Mouse (Mus musculus): ENCODE measurements around the gene Gtpbp1. TPM values are rescaled to one million over a fixed set of nuclear protein-coding genes. Genes with fewer than 3 reads are reported as not detected.
"Not testable (repeated sequence)": the region's sequence is repeated elsewhere in the genome, so short reads cannot be mapped to it uniquely, and the experiment has no call there.

Gtpbp1 gene
- polyA plus RNA-seq, 1 experiment from 2014 or later, result 23.7 TPM

GRCm38 (mm10) chr15:79664666-79665065, 26.0 kb upstream of the Gtpbp1 start:
- no peak overlapping the region for H3K4me3 ChIP-seq
- no peaks in the 10 kb centered on the region for H3K9me3 ChIP-seq (replicated peaks)
- ATAC-seq (replicated peaks; ENCODE audit: insufficient number of reproducible peaks, insufficient read depth, low FRiP score, low read depth), result no peak
- H3K36me3 ChIP-seq, result no peaks in the 10 kb centered on the region; the same call in 1 of the 2 replicates
- H3K4me1 ChIP-seq (replicated peaks), result peaks cover 31% of the 10 kb centered on the region
- H3K9ac ChIP-seq, result no peak overlapping the region
- no peak overlapping the region for H3K27ac ChIP-seq
- 84% methylated on average over 8 of the region's 8 CpGs for WGBS
- no peaks in the 10 kb centered on the region for H3K27me3 ChIP-seq
- H3K4me2 ChIP-seq, result no peak overlapping the region

GRCm38 (mm10) chr15:79669195-79669594, 21.4 kb upstream of the Gtpbp1 start:
- Histone ChIP-seq H3K4me2 (no peak overlapping the region), H3K9me3 (replicated peaks) (no peaks in the 10 kb centered on the region), H3K9ac (peak overlapping the region; percentile 21; the same call in 1 of the 2 replicates), H3K27ac (peak overlapping the region; percentile 42; the same call in 1 of the 2 replicates), H3K36me3 (peaks cover 25% of the 10 kb centered on the region), H3K27me3 (no peaks in the 10 kb centered on the region), H3K4me1 (replicated peaks) (peaks cover 37% of the 10 kb centered on the region), H3K4me3 (no peak overlapping the region)
- 62% methylated on average over 10 of the region's 10 CpGs for WGBS
- 0 out of 2 replicates have a peak, but pooled peaks have one; percentile 23 for ATAC-seq (replicated peaks; ENCODE audit: insufficient number of reproducible peaks, insufficient read depth, low FRiP score, low read depth)

GRCm38 (mm10) chr15:79670249-79670971, 20.2 kb upstream of the Gtpbp1 start, which contains the start of gene Tomm22:
TSS of gene Tomm22 (plus strand) at chr15:79670861.
- H3K9me3 ChIP-seq (replicated peaks), result no peaks in the 10 kb centered on the region
- peak within 1 kb of the TSS; percentile 83 for H3K4me2 ChIP-seq
- H3K27me3 ChIP-seq, result no peaks in the 10 kb centered on the region
- peak within 1 kb of the TSS; percentile 96 for H3K4me3 ChIP-seq
- H3K9ac ChIP-seq, result peak within 1 kb of the TSS; percentile 92
- ATAC-seq (replicated peaks; ENCODE audit: insufficient number of reproducible peaks, insufficient read depth, low FRiP score, low read depth), result peak; percentile 90
- peak within 1 kb of the TSS; percentile 63 for H3K27ac ChIP-seq
- peaks cover 37% of the 10 kb centered on the region for H3K4me1 ChIP-seq (replicated peaks)
- H3K36me3 ChIP-seq, result peaks cover 37% of the 10 kb centered on the region
- 17% methylated on average over 33 of the region's 33 CpGs for WGBS

- peak overlapping the region; percentile 92 for H3K9ac ChIP-seq
- H3K27me3 ChIP-seq, result no peaks in the 10 kb centered on the region
- peak overlapping the region; percentile 63 for H3K27ac ChIP-seq
- peaks cover 35% of the 10 kb centered on the region for H3K4me1 ChIP-seq (replicated peaks)
- H3K4me3 ChIP-seq, result peak overlapping the region; percentile 96
- peak; percentile 36; the same call in 1 of the 2 replicates for ATAC-seq (replicated peaks; ENCODE audit: insufficient number of reproducible peaks, insufficient read depth, low FRiP score, low read depth)
- peak overlapping the region; percentile 83 for H3K4me2 ChIP-seq
- under 1% methylated on average over 37 of the region's 37 CpGs for WGBS
- H3K9me3 ChIP-seq (replicated peaks), result no peaks in the 10 kb centered on the region
- peaks cover 41% of the 10 kb centered on the region for H3K36me3 ChIP-seq
Observed at GRCm38 (mm10) chr15:79670972-79671299, 19.7 kb upstream of the Gtpbp1 start.

- ATAC-seq (replicated peaks; ENCODE audit: insufficient number of reproducible peaks, insufficient read depth, low FRiP score, low read depth); H3K9me3 ChIP-seq (replicated peaks); H3K27me3 ChIP-seq; H3K27ac ChIP-seq: not testable (repeated sequence)
- Histone ChIP-seq H3K36me3 (peaks cover 45% of the 10 kb centered on the region), H3K4me1 (replicated peaks) (peaks cover 25% of the 10 kb centered on the region), H3K4me2 (peak overlapping the region; percentile 83), H3K4me3 (peak overlapping the region; percentile 96), H3K9ac (peak overlapping the region; percentile 8; the same call in 1 of the 2 replicates)
- 69% methylated on average over 11 of the region's 11 CpGs for WGBS
Observed at GRCm38 (mm10) chr15:79671828-79672348, 18.8 kb upstream of the Gtpbp1 start.

GRCm38 (mm10) chr15:79677936-79678335, 12.7 kb upstream of the Gtpbp1 start:
- 86% methylated on average over 2 of the region's 2 CpGs for WGBS
- Histone ChIP-seq H3K9me3 (replicated peaks) (no peaks in the 10 kb centered on the region), H3K27ac (no peak overlapping the region), H3K27me3 (no peaks in the 10 kb centered on the region), H3K4me3 (no peak overlapping the region), H3K4me2 (no peak overlapping the region), H3K9ac (no peak overlapping the region), H3K4me1 (replicated peaks) (peaks cover 22% of the 10 kb centered on the region), H3K36me3 (peaks cover 33% of the 10 kb centered on the region)
- no peak for ATAC-seq (replicated peaks; ENCODE audit: insufficient number of reproducible peaks, insufficient read depth, low FRiP score, low read depth)

- peak overlapping the region; percentile 73 for H3K4me2 ChIP-seq
- peaks cover 58% of the 10 kb centered on the region for H3K4me1 ChIP-seq (replicated peaks)
- peak overlapping the region; percentile 68 for H3K27ac ChIP-seq
- ATAC-seq (replicated peaks; ENCODE audit: insufficient number of reproducible peaks, insufficient read depth, low FRiP score, low read depth), result 0 out of 2 replicates have a peak, but pooled peaks have one; percentile 50
- no peaks in the 10 kb centered on the region for H3K36me3 ChIP-seq
- H3K9me3 ChIP-seq (replicated peaks), result no peaks in the 10 kb centered on the region
- peak overlapping the region; percentile 21; the same call in 1 of the 2 replicates for H3K4me3 ChIP-seq
- no peaks in the 10 kb centered on the region for H3K27me3 ChIP-seq
- no peak overlapping the region for H3K9ac ChIP-seq
- 74% methylated on average over 4 of the region's 4 CpGs for WGBS
Observed at GRCm38 (mm10) chr15:79681973-79682372, 8.7 kb upstream of the Gtpbp1 start.

GRCm38 (mm10) chr15:79683146-79683545, 7.5 kb upstream of the Gtpbp1 start:
- peak overlapping the region; percentile 36 for H3K9ac ChIP-seq

GRCm38 (mm10) chr15:79683707-79684465, 6.8 kb upstream of the Gtpbp1 start:
- peak overlapping the region; percentile 73 for H3K4me2 ChIP-seq
- peak overlapping the region; percentile 68 for H3K27ac ChIP-seq
- ATAC-seq (replicated peaks; ENCODE audit: insufficient number of reproducible peaks, insufficient read depth, low FRiP score, low read depth), result no peak
- H3K9ac ChIP-seq, result peak overlapping the region; percentile 91
- no peaks in the 10 kb centered on the region for H3K9me3 ChIP-seq (replicated peaks)
- peak overlapping the region; percentile 83 for H3K4me3 ChIP-seq
- 39% methylated on average over 19 of the region's 19 CpGs for WGBS
- no peaks in the 10 kb centered on the region for H3K27me3 ChIP-seq
- H3K36me3 ChIP-seq, result no peaks in the 10 kb centered on the region
- H3K4me1 ChIP-seq (replicated peaks), result peaks cover 63% of the 10 kb centered on the region

More at GRCm38 (mm10) chr15:79683146-79683545, 7.5 kb upstream of the Gtpbp1 start:
- Histone ChIP-seq H3K27me3 (no peaks in the 10 kb centered on the region), H3K4me1 (replicated peaks) (peaks cover 58% of the 10 kb centered on the region), H3K4me3 (peak overlapping the region; percentile 21), H3K9me3 (replicated peaks) (no peaks in the 10 kb centered on the region), H3K4me2 (peak overlapping the region; percentile 73), H3K36me3 (no peaks in the 10 kb centered on the region), H3K27ac (peak overlapping the region; percentile 68)
- ATAC-seq (replicated peaks; ENCODE audit: insufficient number of reproducible peaks, insufficient read depth, low FRiP score, low read depth), result no peak
- WGBS, result 51% methylated on average over 6 of the region's 6 CpGs

- H3K36me3 ChIP-seq, result no peaks in the 10 kb centered on the region
- peaks cover 65% of the 10 kb centered on the region for H3K4me1 ChIP-seq (replicated peaks)
- H3K9me3 ChIP-seq (replicated peaks), result no peaks in the 10 kb centered on the region
- WGBS, result 71% methylated on average over 6 of the region's 6 CpGs
- peak overlapping the region; percentile 68 for H3K27ac ChIP-seq
- no peaks in the 10 kb centered on the region for H3K27me3 ChIP-seq
- H3K4me2 ChIP-seq, result peak overlapping the region; percentile 73
- ATAC-seq (replicated peaks; ENCODE audit: insufficient number of reproducible peaks, insufficient read depth, low FRiP score, low read depth), result no peak
- peak overlapping the region; percentile 83 for H3K4me3 ChIP-seq
- H3K9ac ChIP-seq, result peak overlapping the region; percentile 91
Observed at GRCm38 (mm10) chr15:79684616-79685015, 6.0 kb upstream of the Gtpbp1 start.

- Histone ChIP-seq H3K4me3 (peak overlapping the region; percentile 83), H3K4me1 (replicated peaks) (peaks cover 70% of the 10 kb centered on the region), H3K9me3 (replicated peaks) (no peaks in the 10 kb centered on the region), H3K27me3 (no peaks in the 10 kb centered on the region), H3K9ac (peak overlapping the region; percentile 91), H3K27ac (peak overlapping the region; percentile 99), H3K36me3 (no peaks in the 10 kb centered on the region), H3K4me2 (peak overlapping the region; percentile 73)
- ATAC-seq (replicated peaks; ENCODE audit: insufficient number of reproducible peaks, insufficient read depth, low FRiP score, low read depth), result no peak
- WGBS, result 26% methylated on average over 6 of the region's 6 CpGs
Observed at GRCm38 (mm10) chr15:79685141-79685641, 5.5 kb upstream of the Gtpbp1 start.
